Mouse (Mus musculus) stomach, embryonic 15.5 days (tissue): Measurements from ENCODE around the gene Rbm43. TPM values are rescaled to one million over a fixed set of nuclear protein-coding genes. Genes with fewer than 3 reads are reported as not detected.

Source experiments
- ATAC-seq: fragments of 200-750 bp; cut with Nextera tagmentation; 2 replicates; pipeline ENCODE4 v1.8.0; 2017; ENCODE audit warnings: low read depth, moderate number of reproducible peaks, moderate TSS enrichment; ENCODE audit not compliant: insufficient read depth, low FRiP score
- H3K27ac ChIP-seq: fragments of 300-500 bp; sonication (generic); 2 replicates; pipeline ENCODE4 v1.5.1; 2015; ENCODE audit warnings: mild to moderate bottlenecking, inconsistent platforms
- H3K27me3 ChIP-seq: fragments of 300-500 bp; sonication (generic); replicated peaks from 2 replicates; pipeline ENCODE4 v1.6.1; 2015; ENCODE audit warnings: inconsistent platforms
- H3K36me3 ChIP-seq: fragments of 300-500 bp; sonication (generic); 2 replicates; pipeline ENCODE4 v1.6.1; 2015; ENCODE audit warnings: inconsistent platforms
- H3K4me1 ChIP-seq: fragments of 300-500 bp; sonication (generic); 2 replicates; pipeline ENCODE4 v1.6.1; 2015; ENCODE audit warnings: inconsistent platforms
- H3K4me2 ChIP-seq: fragments of 300-500 bp; sonication (generic); 2 replicates; pipeline ENCODE4 v1.6.1; 2015; ENCODE audit warnings: mild to moderate bottlenecking, inconsistent platforms
- H3K4me3 ChIP-seq: fragments of 300-500 bp; sonication (generic); replicated peaks from 2 replicates; pipeline ENCODE4 v1.5.1; 2015; ENCODE audit warnings: inconsistent platforms
- H3K9ac ChIP-seq: fragments of 300-500 bp; sonication (generic); 2 replicates; pipeline ENCODE4 v1.6.1; 2015; ENCODE audit warnings: inconsistent platforms
- H3K9me3 ChIP-seq: fragments of 300-500 bp; sonication (generic); 2 replicates; pipeline ENCODE4 v1.6.1; 2016; ENCODE audit warnings: inconsistent platforms
- WGBS: fragments of 180-500 bp; shearing (Covaris S2); methylation state at CpG from one replicate; pipeline ENCODE4 v1.1.7; 2015; 5-methylcytosine and 5-hydroxymethylcytosine counted together
- polyA plus RNA-seq: library from polyadenylated mRNA; unstranded; fragments of >200 nt; fragmentation: Nextera tagmentation; extraction: Ambion mirVana; gene quantifications from 2 replicates; pipeline ENCODE4 v1.2.1, GENCODE M21; 2015

Gene Rbm43
- polyA plus RNA-seq, 1 experiment from 2014 or later: 15.1 TPM

GRCm38 (mm10) chr2:51945812-51946211, 10.8 kb upstream of the Rbm43 start:
- Histone ChIP-seq H3K9ac (no peak overlapping the region), H3K9me3 (no peaks in the 10 kb centered on the region), H3K36me3 (no peaks in the 10 kb centered on the region), H3K27me3 (no peaks in the 10 kb centered on the region), H3K4me1 (no peaks in the 10 kb centered on the region), H3K4me2 (no peak overlapping the region), H3K4me3 (no peak overlapping the region), H3K27ac (no peak overlapping the region)
- WGBS: 65% methylated on average over 2 of the region's 2 CpGs
- ATAC-seq: no peak

GRCm38 (mm10) chr2:51941832-51942231, 6.9 kb upstream of the Rbm43 start:
- no peak overlapping the region for H3K27ac ChIP-seq
- H3K4me2 ChIP-seq: no peak overlapping the region
- ATAC-seq: no peak
- H3K9ac ChIP-seq: no peak overlapping the region
- WGBS: 78% methylated on average over 7 of the region's 7 CpGs
- H3K4me1 ChIP-seq: no peaks in the 10 kb centered on the region
- H3K36me3 ChIP-seq: no peaks in the 10 kb centered on the region
- no peak overlapping the region for H3K4me3 ChIP-seq
- no peaks in the 10 kb centered on the region for H3K27me3 ChIP-seq
- H3K9me3 ChIP-seq: no peaks in the 10 kb centered on the region

- WGBS: 61% methylated on average over 3 of the region's 3 CpGs
- no peak overlapping the region for H3K4me3 ChIP-seq
- H3K27ac ChIP-seq: no peak overlapping the region
- H3K4me2 ChIP-seq: no peak overlapping the region
- H3K9me3 ChIP-seq: no peaks in the 10 kb centered on the region
- no peaks in the 10 kb centered on the region for H3K27me3 ChIP-seq
- no peak overlapping the region for H3K9ac ChIP-seq
- H3K36me3 ChIP-seq: no peaks in the 10 kb centered on the region
- H3K4me1 ChIP-seq: no peaks in the 10 kb centered on the region
- ATAC-seq: peak; percentile 66; the same call in 1 of the 2 replicates
Measured at GRCm38 (mm10) chr2:51938750-51939149, 3.8 kb upstream of the Rbm43 start.

- no peaks in the 10 kb centered on the region for H3K36me3 ChIP-seq
- no peak for ATAC-seq
- H3K4me3 ChIP-seq: no peak overlapping the region
- WGBS: 72% methylated on average over 6 of the region's 6 CpGs
- no peaks in the 10 kb centered on the region for H3K4me1 ChIP-seq
- H3K4me2 ChIP-seq: no peak overlapping the region
- no peak overlapping the region for H3K9ac ChIP-seq
- H3K27ac ChIP-seq: no peak overlapping the region
- H3K27me3 ChIP-seq: no peaks in the 10 kb centered on the region
- H3K9me3 ChIP-seq: no peaks in the 10 kb centered on the region
Measured at GRCm38 (mm10) chr2:51937004-51937403, 2.0 kb upstream of the Rbm43 start.

GRCm38 (mm10) chr2:51936585-51936984, 1.6 kb upstream of the Rbm43 start:
- no peak for ATAC-seq
- Histone ChIP-seq H3K27me3 (no peaks in the 10 kb centered on the region), H3K9me3 (no peaks in the 10 kb centered on the region), H3K4me3 (no peak overlapping the region), H3K9ac (no peak overlapping the region), H3K4me1 (no peaks in the 10 kb centered on the region), H3K4me2 (no peak overlapping the region), H3K36me3 (no peaks in the 10 kb centered on the region), H3K27ac (no peak overlapping the region)
- 80% methylated on average over 3 of the region's 3 CpGs for WGBS

- Histone ChIP-seq H3K27me3 (no peaks in the 10 kb centered on the region), H3K4me2 (no peak overlapping the region), H3K36me3 (no peaks in the 10 kb centered on the region), H3K4me1 (no peaks in the 10 kb centered on the region), H3K9me3 (no peaks in the 10 kb centered on the region), H3K4me3 (no peak overlapping the region), H3K27ac (no peak overlapping the region), H3K9ac (no peak overlapping the region)
- no peak for ATAC-seq
- WGBS: 93% methylated on average over 7 of the region's 7 CpGs
Measured at GRCm38 (mm10) chr2:51935921-51936320, 958 bp upstream of the Rbm43 start.

- H3K27me3 ChIP-seq: no peaks in the 10 kb centered on the region
- no peaks in the 10 kb centered on the region for H3K4me1 ChIP-seq
- 27% methylated on average over 11 of the region's 12 CpGs for WGBS
- H3K9me3 ChIP-seq: no peaks in the 10 kb centered on the region
- ATAC-seq: no peak
- peak overlapping the region; percentile 83 for H3K4me2 ChIP-seq
- no peak overlapping the region for H3K27ac ChIP-seq
- H3K36me3 ChIP-seq: no peaks in the 10 kb centered on the region
- no peak overlapping the region for H3K9ac ChIP-seq
- peak overlapping the region; percentile 70 for H3K4me3 ChIP-seq
Measured at GRCm38 (mm10) chr2:51933341-51934134, 1.4 kb downstream of the Rbm43 start.

- no peak overlapping the region for H3K9ac ChIP-seq
- no peak for ATAC-seq
- H3K4me1 ChIP-seq: no peaks in the 10 kb centered on the region
- no peak overlapping the region for H3K27ac ChIP-seq
- no peaks in the 10 kb centered on the region for H3K9me3 ChIP-seq
- H3K4me2 ChIP-seq: no peak overlapping the region
- H3K36me3 ChIP-seq: no peaks in the 10 kb centered on the region
- no peaks in the 10 kb centered on the region for H3K27me3 ChIP-seq
- H3K4me3 ChIP-seq: no peak overlapping the region
- 73% methylated on average over 7 of the region's 7 CpGs for WGBS
Measured at GRCm38 (mm10) chr2:51931241-51931640, 3.7 kb downstream of the Rbm43 start.

- WGBS: 16% methylated on average over 5 of the region's 5 CpGs
- Histone ChIP-seq H3K4me2 (no peak overlapping the region), H3K27me3 (no peaks in the 10 kb centered on the region)
Measured at GRCm38 (mm10) chr2:51914944-51915680, 19.9 kb downstream of the Rbm43 start.

GRCm38 (mm10) chr2:51914532-51914931, 20.4 kb downstream of the Rbm43 start:
- Histone ChIP-seq H3K4me3 (no peak overlapping the region), H3K9ac (no peak overlapping the region), H3K9me3 (no peaks in the 10 kb centered on the region), H3K4me1 (peaks cover 3% of the 10 kb centered on the region; the same call in 1 of the 2 replicates), H3K36me3 (no peaks in the 10 kb centered on the region), H3K27me3 (no peaks in the 10 kb centered on the region), H3K27ac (no peak overlapping the region), H3K4me2 (no peak overlapping the region)
- 49% methylated on average over 7 of the region's 7 CpGs for WGBS
- no peak for ATAC-seq

More at GRCm38 (mm10) chr2:51914944-51915680, 19.9 kb downstream of the Rbm43 start:
- H3K4me1 ChIP-seq: peaks cover 3% of the 10 kb centered on the region; the same call in 1 of the 2 replicates
- H3K9ac ChIP-seq: no peak overlapping the region
- no peaks in the 10 kb centered on the region for H3K9me3 ChIP-seq
- no peak overlapping the region for H3K27ac ChIP-seq
- ATAC-seq: peak; percentile 31; the same call in 1 of the 2 replicates
- H3K4me3 ChIP-seq: no peak overlapping the region
- H3K36me3 ChIP-seq: no peaks in the 10 kb centered on the region

- Histone ChIP-seq H3K4me3 (no peak overlapping the region), H3K27me3 (no peaks in the 10 kb centered on the region), H3K36me3 (no peaks in the 10 kb centered on the region), H3K27ac (peak overlapping the region; percentile 84), H3K9ac (no peak overlapping the region), H3K4me2 (peak overlapping the region; percentile 28; the same call in 1 of the 2 replicates), H3K9me3 (no peaks in the 10 kb centered on the region), H3K4me1 (peaks cover 3% of the 10 kb centered on the region; the same call in 1 of the 2 replicates)
- 22% methylated on average over 6 of the region's 6 CpGs for WGBS
- ATAC-seq: no peak
Measured at GRCm38 (mm10) chr2:51912740-51913139, 22.2 kb downstream of the Rbm43 start.

GRCm38 (mm10) chr2:51911864-51912263, 23.1 kb downstream of the Rbm43 start:
- Histone ChIP-seq H3K9me3 (no peaks in the 10 kb centered on the region), H3K4me1 (peaks cover 3% of the 10 kb centered on the region; the same call in 1 of the 2 replicates), H3K27ac (peak overlapping the region; percentile 84), H3K4me2 (no peak overlapping the region), H3K36me3 (no peaks in the 10 kb centered on the region), H3K27me3 (no peaks in the 10 kb centered on the region), H3K9ac (no peak overlapping the region), H3K4me3 (no peak overlapping the region)
- ATAC-seq: peak; percentile 70; the same call in 1 of the 2 replicates
- WGBS: 38% methylated on average over 2 of the region's 2 CpGs
